Mouse (Mus musculus) heart, embryonic 12.5 days (tissue): ENCODE measurements around the gene Gcg. TPM values are rescaled to one million over a fixed set of nuclear protein-coding genes. Genes with fewer than 3 reads are reported as not detected.

Experiments
- polyA plus RNA-seq: library from polyadenylated mRNA; unstranded; fragments of >200 nt; fragmentation: Nextera tagmentation; extraction: Ambion mirVana; gene quantifications from 2 replicates; pipeline ENCODE4 v1.2.1, GENCODE M21; 2016

The Gcg gene
- polyA plus RNA-seq, 1 experiment from 2014 or later, result not detected

Other genes with a start within 250 kb of the Gcg start
- 19.9 and 20.6 TPM in 2 replicates for gene Dpp4, start 71.4 kb downstream of the Gcg start, polyA plus RNA-seq
- gene Fap, start 90.4 kb upstream of the Gcg start, polyA plus RNA-seq, result 0.34 and 0.41 TPM in 2 replicates
- 1.6 TPM in 2 replicates for gene Ifih1, start 162.6 kb upstream of the Gcg start, polyA plus RNA-seq
- 14.7 and 16.1 TPM in 2 replicates for gene Gca, start 180.6 kb upstream of the Gcg start, polyA plus RNA-seq